Mouse (Mus musculus): Measurements from ENCODE around the gene Kalrn.

Gene Kalrn

DNA sequence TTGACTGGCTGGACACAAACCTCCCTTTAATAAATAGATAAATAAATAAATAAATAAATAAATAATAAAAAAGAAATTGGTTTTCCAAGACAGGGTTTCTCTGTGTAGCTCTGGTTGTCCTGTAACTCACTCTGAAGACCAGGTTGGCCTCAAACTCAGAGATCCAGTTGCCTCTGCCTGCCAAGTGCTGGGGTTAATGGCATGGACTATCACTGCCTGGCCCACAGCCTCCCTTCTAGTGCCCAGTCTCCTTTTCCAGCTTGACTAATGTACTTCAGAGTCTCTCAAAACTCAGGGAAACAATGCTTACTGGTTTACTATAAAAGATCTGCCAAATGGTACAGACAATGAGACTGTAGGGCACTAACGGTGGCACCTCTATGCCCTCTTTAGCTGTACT lies 511.7 kb downstream of the Kalrn start:
- no peak for DNase-seq

DNA sequence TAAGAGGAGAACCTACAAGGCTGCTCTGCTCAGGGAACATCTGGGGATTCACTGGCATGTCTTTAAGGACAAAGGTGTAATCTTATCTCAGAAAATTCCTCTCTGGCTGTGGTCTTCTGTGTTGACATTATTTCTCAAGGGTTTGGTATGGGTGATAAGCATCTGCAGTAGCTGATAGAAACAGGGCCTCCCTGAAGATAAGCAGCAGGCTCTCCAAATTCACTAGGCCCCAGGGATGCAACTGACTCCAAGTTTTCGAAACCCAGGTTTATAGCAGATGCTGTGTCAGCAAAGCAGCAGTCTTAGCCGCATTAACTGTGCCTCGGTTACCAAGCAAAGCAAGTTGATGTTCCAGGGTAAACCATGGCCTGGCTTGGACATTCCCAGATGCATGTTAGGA lies 514.7 kb downstream of the Kalrn start:
- no peak for DNase-seq

DNA sequence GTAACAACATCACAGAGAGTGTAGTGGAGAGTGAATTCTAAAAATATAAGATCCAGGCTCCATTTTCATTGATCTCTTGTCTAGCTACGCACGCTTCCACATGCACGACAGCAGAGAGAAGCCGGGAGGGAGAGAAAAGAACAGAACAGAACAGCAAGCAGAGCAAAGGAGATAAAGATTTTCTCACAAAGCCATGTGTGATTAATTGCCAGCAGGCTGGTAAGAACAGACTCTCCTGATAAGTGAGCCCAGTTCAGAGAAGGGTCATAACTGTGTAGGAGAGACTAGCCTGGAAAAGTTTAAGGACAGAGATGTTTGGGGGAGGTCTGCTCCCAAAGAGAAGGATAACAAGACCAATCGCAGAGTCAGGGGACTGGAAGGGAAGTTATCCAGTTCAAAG lies 515.9 kb downstream of the Kalrn start:
- DNase-seq: no peak

DNA sequence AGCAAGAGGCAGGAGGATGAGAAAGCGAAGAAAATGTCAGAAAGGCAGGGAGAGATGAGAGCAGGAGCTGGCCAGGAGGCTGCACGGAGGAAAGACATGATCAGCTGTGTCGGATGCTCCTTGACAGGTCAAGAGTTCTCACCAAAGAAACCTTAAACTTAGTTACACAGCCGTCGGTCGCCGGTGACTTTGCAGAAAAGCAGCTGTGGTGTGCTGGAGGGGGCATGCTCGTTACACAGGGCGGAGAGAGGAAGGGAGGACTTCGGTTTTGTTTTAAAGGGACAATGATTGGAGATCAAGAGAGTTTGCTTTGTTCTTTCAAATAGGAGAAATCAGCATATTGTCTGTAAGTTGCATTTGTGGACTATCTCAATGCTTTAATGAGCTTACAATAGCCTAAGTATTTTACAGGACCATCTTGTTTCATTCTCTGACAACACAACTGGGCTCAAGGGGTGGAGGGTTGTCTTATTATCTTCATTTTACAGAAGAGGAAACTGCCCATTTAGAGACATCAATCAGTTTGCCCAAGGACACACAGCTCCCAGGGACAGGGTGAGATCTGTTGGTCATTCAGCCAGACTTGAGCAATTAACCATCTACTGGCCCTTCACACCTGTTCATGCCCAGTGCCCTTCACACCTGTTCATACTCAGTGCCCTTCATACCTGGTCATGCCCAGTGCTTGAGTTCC lies 516.8 kb downstream of the Kalrn start:
- DNase-seq: no peak

- DNase-seq: no peak
Measured at GRCm38 (mm10) chr16:34050090-34050489, 523.2 kb downstream of the Kalrn start.

DNA sequence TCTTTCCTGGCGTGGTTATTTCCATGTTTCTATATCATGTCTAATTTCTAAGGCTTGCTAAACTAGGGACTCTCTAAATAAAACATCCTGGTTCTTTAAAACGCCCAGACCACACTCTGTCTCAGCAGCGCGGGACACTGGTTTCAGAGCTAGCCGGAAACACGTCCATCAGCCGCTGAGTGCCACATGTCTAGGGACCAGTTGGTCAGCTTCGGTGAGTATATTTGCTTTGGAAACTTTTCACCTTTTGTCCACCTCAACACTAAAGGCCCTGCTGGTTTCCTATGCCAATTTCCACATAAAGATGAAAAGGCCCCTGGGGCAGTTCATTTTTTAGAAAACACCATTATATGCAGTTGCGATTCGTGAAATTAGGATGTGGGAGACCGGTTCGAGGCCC lies 524.0 kb downstream of the Kalrn start:
- DNase-seq: no peak

DNA sequence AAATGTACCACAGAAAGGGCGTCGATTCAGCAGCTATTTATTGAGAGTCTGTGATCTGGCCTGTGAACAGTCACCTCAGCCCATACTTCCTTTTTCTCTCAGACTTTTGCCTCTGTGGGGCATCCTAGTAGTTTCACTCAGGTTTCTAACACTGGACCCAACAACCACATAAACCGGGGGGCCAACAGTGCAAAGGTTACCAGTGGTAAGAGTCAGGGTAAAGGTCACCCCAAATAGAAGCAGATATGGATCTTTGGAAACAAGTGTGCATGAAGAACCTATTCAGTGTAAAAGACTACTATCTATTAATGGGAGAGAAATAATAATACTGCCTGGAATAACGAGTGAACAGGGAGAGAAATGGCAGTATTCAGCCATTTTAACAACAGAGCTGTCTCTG lies 525.1 kb downstream of the Kalrn start:
- DNase-seq: no peak

DNA sequence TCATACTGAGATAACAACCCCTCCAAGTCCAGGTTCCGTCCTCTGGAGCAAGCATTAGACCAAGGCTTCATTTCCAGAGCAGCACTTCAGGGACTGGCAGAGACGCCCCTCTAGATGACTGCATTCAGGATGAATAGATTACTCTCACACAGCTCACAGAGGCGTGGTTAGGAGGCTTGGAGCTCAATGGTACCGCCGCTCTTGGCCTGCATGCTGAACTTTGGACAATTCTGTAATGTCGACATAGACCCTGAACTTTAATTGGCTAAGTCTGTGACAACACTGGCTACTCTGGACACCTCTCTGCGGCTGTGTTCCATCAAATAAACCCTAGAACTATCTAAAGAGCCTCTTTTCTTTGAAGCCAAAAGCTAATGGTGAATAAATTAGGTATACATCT lies 525.8 kb downstream of the Kalrn start:
- DNase-seq: no peak

- DNase-seq: no peak
Measured at GRCm38 (mm10) chr16:34047006-34047360, 526.3 kb downstream of the Kalrn start.

DNA sequence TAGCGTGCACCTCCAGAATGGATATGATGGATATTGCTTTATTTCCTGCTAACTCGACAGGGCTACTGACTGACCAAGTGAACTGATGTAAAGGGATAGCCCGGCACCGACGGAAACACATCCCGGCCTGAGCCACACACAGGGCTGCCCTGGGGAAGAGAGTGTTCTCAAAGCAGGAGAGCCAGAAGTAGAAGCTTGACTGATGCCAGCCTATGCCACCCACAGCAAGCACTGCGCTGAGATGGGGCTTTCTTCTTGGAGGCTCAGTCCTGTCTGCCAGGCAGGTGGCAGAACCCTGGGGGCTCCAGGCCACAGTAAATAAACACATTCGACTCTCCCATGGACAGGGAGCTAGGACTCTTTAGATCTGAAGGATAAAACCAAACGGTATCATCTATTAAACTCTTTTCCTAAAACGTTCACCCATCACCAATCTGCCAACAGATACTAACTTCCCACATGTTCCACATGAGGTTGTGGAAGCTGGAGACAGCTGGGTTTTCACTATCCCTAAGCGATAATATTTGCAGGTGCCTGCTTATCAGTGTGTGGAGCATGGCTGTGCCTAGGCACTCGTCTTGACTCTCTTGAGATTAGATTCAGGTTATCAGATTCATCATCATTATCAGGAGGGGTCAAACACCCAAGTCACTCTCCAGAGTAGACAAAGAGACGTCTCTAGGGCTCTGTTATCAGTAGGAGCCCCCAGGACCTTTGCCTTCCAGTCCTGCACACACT lies 526.9 kb downstream of the Kalrn start:
- no peak for DNase-seq

DNA sequence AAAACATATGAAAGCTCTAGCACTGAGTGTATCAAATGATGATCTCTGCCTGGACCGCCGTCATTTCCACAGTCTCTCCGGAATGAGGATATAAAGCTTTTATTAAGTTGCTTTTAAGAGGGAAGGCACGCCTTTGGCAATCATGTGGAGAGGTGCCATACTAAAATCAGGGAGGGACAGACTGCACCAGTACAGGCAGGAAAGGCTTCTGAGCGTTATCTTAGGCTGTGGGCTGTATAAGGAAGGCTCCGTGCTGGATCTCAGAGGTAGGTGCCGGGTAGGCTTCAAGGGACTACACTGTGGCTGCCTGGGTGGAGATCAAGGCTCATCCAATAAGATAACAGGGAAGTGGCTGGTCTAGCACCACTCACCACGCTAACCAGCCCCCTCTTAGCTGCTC lies 528.8 kb downstream of the Kalrn start:
- no peak for DNase-seq

DNA sequence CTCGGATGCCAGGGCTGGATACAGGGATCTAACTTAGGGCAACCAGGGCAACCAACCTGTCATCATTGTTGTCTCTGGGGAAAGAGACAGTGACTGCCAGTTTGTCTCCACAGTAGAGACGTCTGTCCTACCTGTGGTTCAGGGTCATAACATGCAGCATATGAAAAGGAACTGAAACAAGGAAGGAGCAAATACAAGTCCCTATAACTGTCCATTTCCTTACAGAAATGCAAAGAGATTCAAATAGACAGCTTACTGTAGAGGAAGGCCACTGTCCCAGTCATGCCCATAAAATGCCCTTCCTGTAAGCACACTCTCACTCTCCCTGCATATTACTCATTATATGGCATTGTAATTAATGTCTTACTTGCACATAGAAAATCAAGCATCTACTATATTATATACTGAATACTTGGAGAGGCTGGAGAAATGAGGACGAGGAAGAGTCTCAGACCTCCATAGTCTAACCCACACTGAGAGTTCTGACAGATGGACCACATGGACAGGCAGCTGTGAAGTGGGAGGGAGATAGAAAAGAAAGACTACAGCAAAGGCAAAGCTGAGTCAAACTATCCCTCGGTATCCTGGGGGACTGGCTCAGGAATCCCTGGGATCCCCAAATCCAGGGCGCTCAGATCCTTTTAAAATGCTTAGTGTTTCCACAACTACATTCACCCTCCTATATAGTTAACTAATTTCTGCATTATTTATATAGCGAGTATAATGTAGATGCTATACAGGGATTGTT lies 530.1 kb downstream of the Kalrn start:
- peak; percentile 91 for DNase-seq

- no peak for DNase-seq
Measured at GRCm38 (mm10) chr16:34042586-34042985, 530.7 kb downstream of the Kalrn start.

GRCm38 (mm10) chr16:34040276-34040675 lies 533.1 kb downstream of the Kalrn start:
- DNase-seq: no peak

GRCm38 (mm10) chr16:34039736-34040135 lies 533.6 kb downstream of the Kalrn start:
- DNase-seq: no peak

DNA sequence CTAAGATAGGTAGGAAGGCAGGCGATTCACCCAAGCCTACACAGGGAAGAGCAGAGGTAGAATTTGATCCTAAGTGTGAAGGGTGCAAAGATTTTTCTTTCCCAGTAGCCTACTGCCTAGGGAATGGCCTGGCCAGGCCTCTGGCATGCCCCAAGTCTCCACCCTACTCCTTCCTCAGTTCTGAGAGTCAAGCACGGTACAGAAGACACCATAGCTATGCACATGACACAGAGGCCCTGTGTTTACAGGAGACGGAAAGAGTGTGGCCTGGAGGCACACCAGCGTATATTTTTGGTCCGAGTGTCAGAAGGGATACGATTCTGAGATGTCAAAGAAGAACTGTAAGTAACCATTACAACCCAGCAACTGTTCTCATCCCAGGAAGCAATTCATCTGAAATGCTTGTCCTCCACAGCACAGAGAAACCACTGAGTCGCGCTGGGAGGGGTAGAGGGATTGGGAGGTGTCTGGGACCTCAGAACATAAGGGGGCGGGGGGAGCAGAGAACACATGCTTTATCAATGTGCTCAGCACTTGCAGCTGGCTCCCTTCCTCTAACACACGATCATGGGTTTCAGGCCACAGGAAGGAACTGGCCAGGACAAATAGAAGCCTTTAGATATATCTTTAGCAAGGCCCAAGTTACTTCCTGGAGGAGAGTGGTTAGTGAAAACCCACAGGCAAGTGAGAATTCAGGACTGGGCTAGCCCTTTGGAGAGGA lies 536.8 kb downstream of the Kalrn start:
- no peak for DNase-seq

GRCm38 (mm10) chr16:34035780-34036179 lies 537.6 kb downstream of the Kalrn start:
- no peak for DNase-seq

DNA sequence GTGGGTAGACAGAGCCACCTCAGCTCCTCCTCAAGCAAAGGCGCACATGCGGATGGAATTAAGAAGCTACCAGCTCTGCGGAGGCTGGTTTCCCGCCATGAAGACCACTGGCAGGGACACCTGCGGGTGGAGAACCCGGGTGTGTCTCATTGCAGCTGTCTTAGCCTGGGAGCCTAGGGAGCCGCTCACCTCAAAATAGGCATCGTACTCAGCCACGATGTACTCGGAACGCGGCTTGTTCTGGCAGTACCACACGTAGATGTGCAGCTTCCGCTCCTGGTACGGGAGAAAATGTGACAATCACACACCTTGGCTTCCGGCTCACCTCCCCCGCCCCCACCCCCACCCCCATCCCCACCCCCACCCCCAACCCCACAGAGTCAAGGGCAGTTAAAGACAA lies 539.1 kb downstream of the Kalrn start:
- DNase-seq: no peak

GRCm38 (mm10) chr16:34032011-34032645 lies 541.2 kb downstream of the Kalrn start:
- DNase-seq: no peak

- DNase-seq: no peak
Measured at GRCm38 (mm10) chr16:34031565-34031964, 541.8 kb downstream of the Kalrn start.

- DNase-seq: no peak
Measured at GRCm38 (mm10) chr16:34030379-34030778, 543.0 kb downstream of the Kalrn start.

DNA sequence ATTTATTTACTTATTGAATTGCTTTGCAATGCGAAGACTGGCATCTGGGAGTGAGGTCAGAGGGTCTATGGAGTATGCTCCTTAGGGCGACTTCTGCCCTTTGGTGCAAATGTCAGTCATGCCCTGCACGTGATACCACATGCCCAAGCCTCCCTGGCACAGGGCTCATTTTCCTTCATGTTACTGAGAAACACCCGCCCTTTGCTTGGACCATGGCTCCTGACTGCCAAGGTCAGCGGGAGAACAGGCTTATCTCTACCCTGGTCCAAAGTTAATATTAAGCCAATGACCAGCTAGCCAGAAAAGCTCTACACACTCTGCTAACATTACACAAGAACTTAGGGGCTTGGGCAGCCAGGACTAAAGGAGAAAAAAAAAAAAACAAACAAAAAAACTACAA lies 543.5 kb downstream of the Kalrn start:
- no peak for DNase-seq

GRCm38 (mm10) chr16:34017241-34017640 lies 556.1 kb downstream of the Kalrn start:
- DNase-seq: no peak
